Mouse (Mus musculus): Measurements from ENCODE around the gene Polh.

Gene Polh

DNA sequence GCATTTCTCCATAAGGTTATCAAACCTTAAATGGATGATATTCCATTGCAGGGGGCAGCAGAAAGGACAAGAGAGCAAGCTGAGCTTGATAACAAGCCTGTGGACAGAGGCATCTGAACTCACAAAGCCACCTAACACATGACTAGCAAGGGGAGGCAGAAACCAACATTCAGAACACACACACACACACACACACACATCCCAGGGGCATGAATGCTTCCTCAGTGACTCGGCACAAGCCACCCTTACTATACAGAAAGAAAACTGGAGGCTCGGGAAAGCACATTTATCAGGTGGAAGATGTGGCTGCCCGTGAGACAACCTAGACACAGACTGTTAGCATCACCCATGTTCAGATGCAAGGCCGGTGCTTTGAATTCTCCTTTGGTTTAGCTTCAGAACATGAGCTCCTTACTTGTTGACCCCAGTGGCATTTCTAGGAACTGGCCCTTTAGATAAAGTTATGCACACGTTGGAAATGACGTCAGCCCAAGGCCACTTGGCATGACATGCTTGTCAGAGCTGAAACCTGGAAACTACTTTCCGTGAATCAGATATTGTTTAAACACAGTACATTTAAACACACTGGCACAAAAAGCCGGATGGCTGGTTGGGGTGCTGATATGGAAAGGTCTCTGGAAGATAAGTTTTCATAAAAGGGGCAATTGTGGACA lies 63.7 kb downstream of the Polh start:
- intact Hi-C loops (cut with DNase I), result no loop called here

DNA sequence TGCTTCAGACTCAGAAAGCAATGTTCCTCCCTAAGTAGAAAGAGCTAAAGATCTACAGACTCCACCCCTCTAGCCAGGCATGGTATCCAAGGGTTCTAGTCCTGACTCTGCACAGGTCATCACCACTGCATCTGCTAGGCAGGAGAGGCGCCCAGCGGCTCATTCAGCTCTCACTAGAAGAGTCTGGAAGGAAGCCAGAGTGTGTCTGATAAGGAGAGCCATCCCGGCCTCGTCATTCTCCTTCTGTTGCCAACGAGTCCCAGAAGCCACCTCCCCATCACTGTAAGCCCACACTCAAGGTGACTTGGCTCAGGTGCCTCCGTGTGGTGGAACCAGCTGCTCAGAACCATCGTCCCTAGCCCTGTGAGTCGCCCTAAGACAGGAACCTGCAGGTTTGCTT lies 69.6 kb downstream of the Polh start:
- intact Hi-C loops (cut with DNase I), result loop anchor here (2.0 to 5.0 kb wide), 3 partner anchors 92 to 401 kb away; partner anchors contain the start of gene 1600014C23Rik

DNA sequence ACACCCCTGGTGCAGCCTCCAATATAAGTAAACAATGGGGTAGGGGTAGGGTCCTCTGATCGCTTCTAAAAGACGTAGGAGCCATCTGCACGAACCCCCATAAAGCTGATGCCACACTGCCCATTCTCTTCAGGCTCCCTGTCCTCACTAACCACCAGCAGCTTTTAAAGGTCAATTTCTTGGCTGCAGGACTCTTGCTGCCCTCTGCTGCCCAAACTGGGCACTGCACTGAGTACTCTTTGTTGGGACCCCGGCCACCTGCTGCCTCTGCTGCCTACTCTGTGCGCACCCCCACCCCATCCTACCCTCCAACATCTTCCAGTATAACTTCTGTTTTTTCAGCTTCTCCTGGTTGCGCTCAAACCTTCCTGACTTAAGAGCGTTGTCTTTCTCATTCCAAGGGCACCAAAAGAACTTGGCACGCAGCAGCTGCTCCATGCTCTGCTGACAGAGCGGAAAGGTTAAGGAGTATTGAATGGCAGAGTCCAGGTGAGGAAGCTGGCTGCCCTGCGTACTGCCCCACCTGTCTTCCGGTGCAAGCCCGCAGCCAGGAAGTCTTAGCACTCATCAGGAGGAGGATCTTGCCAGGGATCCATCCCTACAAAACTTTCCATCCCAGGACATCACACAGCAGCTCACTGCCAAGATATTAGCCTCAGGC lies 70.3 kb downstream of the Polh start:
- intact Hi-C loops (cut with DNase I), result loop anchor here (2.0 to 5.0 kb wide), 3 partner anchors 91 to 400 kb away; partner anchors contain the start of gene 1600014C23Rik

DNA sequence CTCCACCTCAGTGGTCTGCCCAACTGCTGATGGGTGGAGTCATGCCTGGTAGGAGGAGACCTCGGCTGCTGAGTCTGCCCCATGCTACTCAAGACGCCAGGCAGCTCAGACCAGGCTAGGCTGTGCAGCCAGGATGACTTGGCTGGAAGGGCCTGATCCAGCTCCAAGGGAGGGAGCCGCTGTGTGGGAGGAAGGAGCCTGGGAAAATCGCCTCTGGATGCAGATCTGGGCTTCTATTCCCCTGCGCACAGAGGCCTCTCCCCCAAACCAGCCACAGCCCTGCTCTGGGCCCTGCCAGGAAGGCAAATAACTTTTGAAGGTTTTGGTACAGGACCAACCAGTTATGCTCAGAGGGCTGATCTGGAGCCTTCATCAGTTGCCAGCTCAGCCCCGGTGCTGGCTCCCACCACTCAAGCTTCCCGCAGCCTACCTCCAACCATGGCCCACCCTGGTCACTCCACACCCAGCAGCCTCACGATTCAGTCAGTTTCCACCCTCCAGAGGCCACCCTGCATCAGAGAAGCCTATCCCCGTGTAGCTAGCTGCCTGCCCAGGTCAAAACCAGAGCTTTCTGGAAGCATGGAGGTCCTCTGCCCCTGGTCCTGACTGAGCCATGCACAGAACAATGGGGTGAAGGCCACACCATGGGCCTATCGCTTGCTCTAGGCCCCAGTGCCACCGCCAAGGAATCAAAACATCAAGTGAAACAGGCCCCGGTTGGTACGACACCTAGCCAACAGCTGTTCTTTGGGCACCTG lies 72.5 kb downstream of the Polh start:
- intact Hi-C loops (cut with DNase I), result loop anchor here (5.0 to 10.0 kb wide), 3 partner anchors 173 to 398 kb away; partner anchors contain the start of gene 1600014C23Rik

DNA sequence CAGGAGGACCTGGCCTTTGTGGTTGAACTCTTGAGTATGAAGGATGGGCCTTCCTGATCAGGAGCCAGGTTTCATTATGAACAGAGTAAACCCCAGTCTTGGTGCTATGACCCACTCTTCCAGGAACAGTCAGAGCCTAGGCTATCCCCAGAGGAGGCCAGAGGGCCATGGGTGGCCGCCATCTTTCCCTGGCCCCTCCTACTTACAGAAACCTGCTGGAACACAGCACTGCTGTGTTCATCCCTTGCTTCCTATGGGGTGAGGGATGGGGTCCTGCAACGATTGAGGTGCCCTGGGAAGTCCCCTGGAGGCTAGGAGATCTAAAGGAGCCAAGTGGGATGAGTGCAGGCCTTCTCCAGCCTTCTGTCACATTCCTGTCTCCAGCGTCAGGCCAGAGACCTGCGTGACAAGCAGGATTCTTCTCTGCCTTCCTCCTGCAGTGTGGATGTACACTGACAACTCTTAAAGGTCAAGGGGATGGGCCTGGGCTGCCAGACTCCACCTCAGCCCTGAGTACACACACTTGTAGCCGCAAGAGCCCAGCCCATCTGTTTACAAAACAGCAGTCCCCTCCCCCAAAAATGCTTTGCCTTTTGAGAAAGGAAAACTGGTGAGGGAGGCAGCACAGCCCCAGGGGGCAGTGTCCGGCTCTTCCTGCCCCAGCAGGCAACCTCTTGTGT lies 74.5 kb downstream of the Polh start:
- intact Hi-C loops (cut with DNase I), result loop anchor here (10.0 kb wide), 1 partner anchor 283 kb away; no protein-coding TSS in a partner anchor

DNA sequence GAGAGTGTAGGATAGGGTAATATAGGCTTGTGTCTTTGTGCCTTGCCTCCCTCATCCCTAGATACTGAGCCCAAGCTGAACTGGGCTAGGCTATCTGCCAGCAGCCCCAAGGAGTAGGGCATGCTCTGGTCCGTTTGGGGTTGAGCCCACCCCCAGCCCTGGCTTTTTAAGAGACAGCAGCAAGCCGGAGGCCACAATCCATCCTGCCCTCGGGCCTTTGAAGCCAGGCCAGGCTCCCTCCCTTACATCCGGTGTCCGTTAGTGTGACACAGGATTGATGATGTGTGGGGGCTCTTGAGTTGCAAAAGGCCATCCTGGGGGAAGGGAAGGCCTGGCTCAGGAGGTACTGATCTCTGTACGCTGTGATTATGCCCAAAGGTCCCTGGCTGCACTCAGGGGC lies 75.8 kb downstream of the Polh start:
- intact Hi-C loops (cut with DNase I), result loop anchor here (10.0 kb wide), 1 partner anchor 282 kb away; no protein-coding TSS in a partner anchor

DNA sequence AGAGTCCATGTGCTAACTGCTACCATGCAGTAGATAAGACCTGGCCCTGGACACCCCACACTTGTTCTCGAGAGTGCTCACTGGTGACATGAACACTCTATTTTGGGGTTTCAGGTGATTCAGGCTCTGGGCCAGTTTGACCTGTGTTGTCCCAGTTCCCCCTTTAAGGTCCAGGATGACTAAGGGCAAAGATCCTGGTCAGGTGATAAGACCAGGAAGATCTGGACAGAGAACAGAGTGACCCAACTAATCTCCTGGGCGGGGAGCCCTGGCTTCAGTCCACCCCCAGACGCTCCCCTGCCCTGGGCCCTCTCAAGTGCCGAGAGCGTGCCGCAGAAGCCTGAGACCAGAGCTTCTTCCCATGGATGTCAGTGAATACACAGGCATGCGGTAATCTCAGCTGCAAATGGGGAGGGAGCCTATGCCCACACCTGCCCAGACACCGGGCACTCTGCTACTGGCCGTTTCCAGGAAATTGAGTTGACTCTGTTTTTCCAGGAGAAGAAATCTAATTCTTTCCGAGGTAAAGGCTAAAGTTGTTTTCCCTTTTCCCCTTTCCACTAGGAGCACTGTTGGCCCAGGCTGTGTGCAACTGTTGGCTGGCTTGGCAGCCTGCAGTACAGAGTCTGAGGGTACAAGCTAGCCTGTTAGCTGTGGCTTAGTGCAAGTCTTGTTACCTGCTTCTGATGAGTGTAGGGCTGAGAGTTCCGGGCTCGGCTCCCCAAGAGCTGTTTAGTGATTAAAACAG lies 78.3 kb downstream of the Polh start:
- intact Hi-C loops (cut with DNase I), result loop anchor here (10.0 kb wide), 1 partner anchor 279 kb away; no protein-coding TSS in a partner anchor

DNA sequence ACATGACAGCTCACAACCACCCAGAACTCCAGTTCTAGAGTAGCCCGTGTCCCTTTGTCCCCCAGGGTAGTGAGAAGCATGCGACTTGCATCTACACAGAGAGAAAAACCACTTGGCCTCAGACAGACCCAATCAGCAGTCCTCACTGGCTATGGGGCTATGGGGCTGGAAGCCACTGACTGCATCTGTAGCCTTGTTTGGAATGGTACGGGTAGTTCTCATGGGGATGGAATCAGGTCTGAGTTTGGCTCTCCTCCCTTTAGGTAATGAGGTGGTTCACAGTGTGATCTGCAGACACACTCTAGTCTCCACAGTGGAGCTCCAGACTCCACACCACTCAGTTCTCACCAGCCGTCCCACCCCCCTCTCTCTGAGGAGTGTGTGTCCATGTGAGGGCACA lies 79.2 kb downstream of the Polh start:
- intact Hi-C loops (cut with DNase I), result loop anchor here (10.0 kb wide), 1 partner anchor 278 kb away; no protein-coding TSS in a partner anchor

DNA sequence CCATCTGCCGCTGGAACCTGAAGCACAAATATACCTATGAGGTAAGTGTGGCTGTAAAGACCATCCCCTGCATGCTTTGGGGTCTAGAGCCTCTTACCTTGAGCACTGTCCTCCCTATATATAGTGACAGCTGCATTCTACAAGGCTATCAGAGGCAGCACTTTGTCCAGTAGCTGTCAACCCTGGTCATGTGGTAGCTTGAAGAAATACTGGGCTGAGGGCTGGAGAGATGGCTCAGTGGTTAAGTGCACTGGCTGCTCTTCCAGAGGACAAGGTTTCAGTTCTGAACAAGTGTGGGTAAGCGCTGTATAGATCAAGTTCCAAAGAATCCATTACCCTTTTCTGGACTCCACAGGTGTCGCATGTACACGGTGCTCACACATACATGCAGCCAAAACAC lies 79.7 kb downstream of the Polh start:
- intact Hi-C loops (cut with DNase I), result loop anchor here (10.0 kb wide), 1 partner anchor 278 kb away; no protein-coding TSS in a partner anchor

Small RNA genes lying within 50 kb of the gene (microRNA-seq; reads per million reads assigned to microRNA genes)
- 0.12 to 0.23 reads per million in 2 experiments for gene Mir693
